Mouse (Mus musculus) forebrain, postnatal 0 days (tissue): ENCODE measurements around the gene Gm42742. TPM values are rescaled to one million over a fixed set of nuclear protein-coding genes. Genes with fewer than 3 reads are reported as not detected.

ENCODE experiments used
- ATAC-seq: fragments of 200-750 bp; cut with Nextera tagmentation; 2 replicates; pipeline ENCODE4 v1.8.0; 2017; ENCODE audit warnings: mild to moderate bottlenecking, moderate library complexity
- DNase-seq: peaks from one replicate; pipeline ENCODE4 v3.0.0-alpha.2; 2015
- H3K27ac ChIP-seq: fragments of 300-500 bp; sonication (generic); 2 replicates; pipeline ENCODE4 v1.5.1; 2014; ENCODE audit warnings: low read depth, mild to moderate bottlenecking, antibody characterized with exemption, low read length, moderate library complexity, mixed read lengths
- H3K27me3 ChIP-seq: fragments of 300-500 bp; sonication (generic); 2 replicates; pipeline ENCODE4 v1.6.1; 2014; ENCODE audit warnings: mild to moderate bottlenecking, low read length, mixed read lengths; ENCODE audit not compliant: insufficient read depth
- H3K36me3 ChIP-seq: fragments of 300-500 bp; sonication (generic); 2 replicates; pipeline ENCODE4 v1.6.1; 2014; ENCODE audit warnings: mild to moderate bottlenecking, moderate library complexity; ENCODE audit not compliant: insufficient read depth
- H3K4me1 ChIP-seq: fragments of 300-500 bp; sonication (generic); 2 replicates; pipeline ENCODE4 v1.6.1; 2014; ENCODE audit warnings: antibody characterized with exemption; ENCODE audit not compliant: insufficient read depth
- H3K4me2 ChIP-seq: fragments of 300-500 bp; sonication (generic); 2 replicates; pipeline ENCODE4 v1.6.1; 2014; ENCODE audit warnings: low read depth, mild to moderate bottlenecking, moderate library complexity
- H3K4me3 ChIP-seq: fragments of 300-500 bp; sonication (generic); 2 replicates; pipeline ENCODE4 v1.5.1; 2014; ENCODE audit warnings: low read depth, low read length, mixed read lengths
- H3K9ac ChIP-seq: fragments of 300-500 bp; sonication (generic); 2 replicates; pipeline ENCODE4 v1.6.1; 2014; ENCODE audit warnings: mild to moderate bottlenecking
- H3K9me3 ChIP-seq: fragments of 300-500 bp; sonication (generic); 2 replicates; pipeline ENCODE4 v1.6.1; 2016; ENCODE audit warnings: low read length
- CTCF ChIP-seq: sonication (generic); IDR thresholded peaks from 2 replicates; pipeline ENCODE4 v1.5.1; 2016; ENCODE audit warnings: antibody characterized with exemption, control low read depth, low read depth
- WGBS: fragments of 180-500 bp; shearing (Covaris S2); extraction: QIAGEN DNeasy Blood & Tissue Kit; methylation state at CpG from one replicate; pipeline ENCODE4 v1.1.7; 2014; 5-methylcytosine and 5-hydroxymethylcytosine counted together
- polyA plus RNA-seq: library from polyadenylated mRNA; unstranded; fragments of >200 nt; fragmentation: Nextera tagmentation; extraction: Ambion mirVana; gene quantifications from 2 replicates; pipeline ENCODE4 v1.2.1, GENCODE M21; 2015
- total RNA-seq: library from RNA; depleted of rRNA; stranded (reverse); fragments of >200 nt; gene quantifications from 2 replicates; pipeline ENCODE4 v1.2.3, GENCODE M21; 2014

Gene Gm42742
- total and polyA plus RNA-seq, 2 experiments from 2014 or later = 36.7 to 49.1 TPM

DNA sequence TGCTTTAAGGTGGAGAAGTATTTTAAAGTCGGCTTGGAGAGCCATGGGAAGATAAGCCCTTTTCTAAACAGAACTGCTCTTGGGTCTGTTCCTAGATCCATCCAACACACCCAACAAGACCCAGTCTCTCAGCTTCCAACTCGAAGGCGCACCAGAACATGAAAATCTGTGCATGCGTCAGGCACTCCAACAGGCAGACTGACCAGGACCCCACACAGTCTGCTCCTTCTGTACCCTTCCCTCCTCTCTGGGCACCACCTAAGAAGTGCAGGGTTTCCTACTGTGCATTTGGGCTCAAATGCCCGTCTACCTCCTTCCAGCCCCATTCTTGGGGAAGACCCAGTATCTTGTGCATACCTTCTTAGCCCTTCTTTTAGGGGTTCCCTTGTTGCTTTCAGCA, 406 bp downstream of the Gm42742 start:
- no peak for TF ChIP-seq CTCF
- no peak for ATAC-seq
- Histone ChIP-seq H3K9ac (peak overlapping the region; percentile 71), H3K4me1 (peaks cover 56% of the 10 kb centered on the region), H3K4me2 (peak overlapping the region; percentile 88), H3K4me3 (peak overlapping the region; percentile 46), H3K9me3 (no peaks in the 10 kb centered on the region), H3K36me3 (peaks cover 17% of the 10 kb centered on the region), H3K27me3 (no peaks in the 10 kb centered on the region), H3K27ac (peak overlapping the region; percentile 86)
- DNase-seq = no peak
- WGBS = 12% methylated on average over 5 of the region's 5 CpGs

DNA sequence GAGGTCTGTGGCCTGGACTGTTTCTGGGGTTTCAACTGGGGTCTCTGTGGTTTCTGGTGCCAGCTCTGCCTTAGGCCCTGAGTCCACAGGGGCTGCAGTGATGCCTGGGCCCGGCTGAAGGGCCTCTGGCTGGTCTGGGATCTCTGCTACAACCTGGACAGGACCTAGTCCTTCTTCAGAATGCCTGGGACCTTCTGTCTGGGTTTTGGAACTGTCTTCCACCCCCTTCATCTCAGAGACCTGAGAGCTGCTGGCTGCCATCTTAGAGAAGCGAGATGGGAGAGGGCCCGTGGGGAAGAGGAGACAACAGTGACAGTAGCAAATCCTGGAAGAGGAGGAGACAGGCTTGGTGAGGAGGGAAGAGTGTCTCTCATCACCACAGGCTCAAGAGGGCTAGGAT, 866 bp downstream of the Gm42742 start:
- H3K4me1 ChIP-seq = peaks cover 56% of the 10 kb centered on the region
- peaks cover 19% of the 10 kb centered on the region for H3K36me3 ChIP-seq
- peak overlapping the region; percentile 86 for H3K27ac ChIP-seq
- WGBS = 40% methylated on average over 3 of the region's 3 CpGs
- DNase-seq (peak; percentile 24), ATAC-seq (no peak)
- H3K9me3 ChIP-seq = no peaks in the 10 kb centered on the region
- no peak for TF ChIP-seq CTCF
- peak overlapping the region; percentile 88 for H3K4me2 ChIP-seq
- H3K4me3 ChIP-seq = peak overlapping the region; percentile 46
- peak overlapping the region; percentile 71 for H3K9ac ChIP-seq
- no peaks in the 10 kb centered on the region for H3K27me3 ChIP-seq

DNA sequence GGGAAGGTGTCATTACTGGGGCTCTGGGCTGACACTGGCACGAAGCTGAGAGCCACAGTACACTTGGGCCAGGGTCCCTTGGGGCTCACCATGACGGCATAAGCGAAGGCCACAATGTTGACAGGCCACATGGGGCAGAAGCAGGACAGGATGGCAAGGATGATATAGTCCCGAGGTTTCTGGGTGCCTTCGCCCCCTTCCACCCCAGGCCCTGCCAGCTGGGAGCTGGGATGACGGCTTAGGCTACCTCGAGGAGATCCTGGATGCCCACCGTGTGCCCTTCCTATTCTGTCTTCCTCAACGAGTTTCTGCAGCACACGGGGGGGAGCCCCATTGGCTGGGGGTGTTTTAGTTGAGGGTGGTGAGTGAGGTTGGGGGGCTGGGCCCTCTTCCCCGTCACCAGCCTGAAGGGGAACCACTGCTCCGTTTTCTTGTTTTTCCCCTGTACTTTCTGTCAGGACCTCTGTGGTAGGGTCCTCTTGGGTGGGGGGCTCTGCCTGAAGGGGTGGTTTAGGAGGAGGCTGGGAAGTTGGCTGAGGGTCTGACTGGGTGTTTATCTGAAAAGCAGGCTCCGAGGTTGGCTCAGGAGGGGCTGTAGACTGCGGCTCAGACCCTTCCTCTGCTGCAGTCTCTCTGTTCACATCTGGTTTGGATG, 1.5 kb downstream of the Gm42742 start:
- Histone ChIP-seq H3K9me3 (no peaks in the 10 kb centered on the region), H3K4me3 (peak overlapping the region; percentile 46), H3K4me1 (peaks cover 53% of the 10 kb centered on the region), H3K27me3 (no peaks in the 10 kb centered on the region), H3K9ac (peak overlapping the region; percentile 71), H3K27ac (peak overlapping the region; percentile 86; the same call in 1 of the 2 replicates), H3K4me2 (peak overlapping the region; percentile 88), H3K36me3 (peaks cover 23% of the 10 kb centered on the region)
- no peak for DNase-seq
- 73% methylated on average over 14 of the region's 14 CpGs for WGBS
- no peak for ATAC-seq
- no peak for TF ChIP-seq CTCF

DNA sequence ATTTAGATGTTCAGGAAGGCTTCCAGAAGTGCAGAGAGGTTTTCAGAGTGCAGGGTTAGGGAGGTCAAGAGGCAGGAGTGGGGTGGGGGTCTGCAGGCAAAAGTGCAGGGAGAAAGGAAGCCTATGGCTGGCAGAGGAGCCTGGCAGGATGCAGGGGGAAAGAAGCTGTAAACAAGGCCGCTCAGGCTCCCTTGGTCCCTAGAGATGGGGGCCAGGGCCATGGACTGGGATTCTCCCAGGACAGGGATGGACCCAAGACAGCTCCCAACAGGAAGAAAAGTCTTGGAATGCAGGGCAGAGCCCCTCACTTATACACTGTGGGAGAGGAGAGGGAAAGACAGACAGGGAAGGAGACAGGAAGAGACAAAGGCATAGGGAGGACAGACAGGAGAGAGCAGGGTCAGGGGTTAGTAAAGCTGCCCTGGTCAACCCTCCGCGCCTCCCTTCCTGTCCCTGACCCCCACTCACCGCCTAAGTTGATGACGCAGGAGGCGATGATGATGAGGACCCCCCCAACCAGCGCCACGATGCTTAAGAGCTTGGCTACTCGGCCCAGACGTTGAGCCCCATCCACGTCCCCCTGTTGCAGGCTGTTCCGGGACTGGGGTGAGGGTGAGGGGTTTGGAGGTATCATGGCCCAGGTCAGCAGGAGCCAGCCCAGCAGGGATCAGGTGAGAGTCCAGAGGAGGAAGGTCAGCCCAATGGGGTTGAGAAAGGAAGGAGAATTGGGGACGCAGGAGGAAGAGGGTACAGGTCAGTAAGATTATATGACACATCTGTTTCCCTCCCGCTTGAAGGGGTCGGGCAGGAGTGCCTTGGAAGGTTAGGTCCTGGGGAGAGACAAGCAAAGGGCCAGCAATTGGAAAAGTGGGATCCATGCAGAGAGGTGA, 2.2 kb downstream of the Gm42742 start:
- no peak for DNase-seq
- Histone ChIP-seq H3K4me1 (peaks cover 45% of the 10 kb centered on the region), H3K27me3 (no peaks in the 10 kb centered on the region), H3K27ac (0 out of 2 replicates have a peak overlapping the region, but pooled peaks have one; percentile 35), H3K9ac (peak overlapping the region; percentile 22; the same call in 1 of the 2 replicates), H3K9me3 (no peaks in the 10 kb centered on the region), H3K4me2 (peak overlapping the region; percentile 88; the same call in 1 of the 2 replicates), H3K36me3 (peaks cover 28% of the 10 kb centered on the region), H3K4me3 (no peak overlapping the region)
- ATAC-seq = no peak
- TF ChIP-seq CTCF = no peak
- 84% methylated on average over 15 of the region's 15 CpGs for WGBS

DNA sequence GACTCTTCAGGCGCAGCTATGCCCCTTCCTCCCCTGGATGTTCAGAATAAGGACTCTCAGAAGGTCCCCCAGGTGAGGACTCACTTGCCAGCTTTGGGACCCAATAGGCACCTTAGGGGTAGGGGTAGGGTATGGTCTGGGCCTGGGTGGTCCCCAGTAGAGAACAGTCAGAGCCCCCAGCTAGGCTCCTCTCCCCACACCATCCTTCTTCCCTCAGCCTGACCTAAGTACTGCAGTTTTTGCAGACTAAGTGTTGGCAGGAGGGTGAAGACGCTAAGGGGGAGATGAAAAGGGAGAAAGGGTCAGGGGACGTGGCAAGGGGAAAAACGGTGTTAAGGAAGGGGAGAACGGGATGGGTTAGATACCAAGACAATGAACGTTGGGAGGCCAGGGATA, 2.9 kb downstream of the Gm42742 start:
- WGBS = 52% methylated on average over 6 of the region's 6 CpGs
- Histone ChIP-seq H3K4me3 (no peak overlapping the region), H3K4me1 (peaks cover 41% of the 10 kb centered on the region), H3K9me3 (no peaks in the 10 kb centered on the region), H3K4me2 (no peak overlapping the region), H3K9ac (0 out of 2 replicates have a peak overlapping the region, but pooled peaks have one; percentile 14), H3K27ac (0 out of 2 replicates have a peak overlapping the region, but pooled peaks have one; percentile 35), H3K36me3 (peaks cover 28% of the 10 kb centered on the region), H3K27me3 (no peaks in the 10 kb centered on the region)
- ATAC-seq (no peak), DNase-seq (no peak)
- TF ChIP-seq CTCF = no peak

DNA sequence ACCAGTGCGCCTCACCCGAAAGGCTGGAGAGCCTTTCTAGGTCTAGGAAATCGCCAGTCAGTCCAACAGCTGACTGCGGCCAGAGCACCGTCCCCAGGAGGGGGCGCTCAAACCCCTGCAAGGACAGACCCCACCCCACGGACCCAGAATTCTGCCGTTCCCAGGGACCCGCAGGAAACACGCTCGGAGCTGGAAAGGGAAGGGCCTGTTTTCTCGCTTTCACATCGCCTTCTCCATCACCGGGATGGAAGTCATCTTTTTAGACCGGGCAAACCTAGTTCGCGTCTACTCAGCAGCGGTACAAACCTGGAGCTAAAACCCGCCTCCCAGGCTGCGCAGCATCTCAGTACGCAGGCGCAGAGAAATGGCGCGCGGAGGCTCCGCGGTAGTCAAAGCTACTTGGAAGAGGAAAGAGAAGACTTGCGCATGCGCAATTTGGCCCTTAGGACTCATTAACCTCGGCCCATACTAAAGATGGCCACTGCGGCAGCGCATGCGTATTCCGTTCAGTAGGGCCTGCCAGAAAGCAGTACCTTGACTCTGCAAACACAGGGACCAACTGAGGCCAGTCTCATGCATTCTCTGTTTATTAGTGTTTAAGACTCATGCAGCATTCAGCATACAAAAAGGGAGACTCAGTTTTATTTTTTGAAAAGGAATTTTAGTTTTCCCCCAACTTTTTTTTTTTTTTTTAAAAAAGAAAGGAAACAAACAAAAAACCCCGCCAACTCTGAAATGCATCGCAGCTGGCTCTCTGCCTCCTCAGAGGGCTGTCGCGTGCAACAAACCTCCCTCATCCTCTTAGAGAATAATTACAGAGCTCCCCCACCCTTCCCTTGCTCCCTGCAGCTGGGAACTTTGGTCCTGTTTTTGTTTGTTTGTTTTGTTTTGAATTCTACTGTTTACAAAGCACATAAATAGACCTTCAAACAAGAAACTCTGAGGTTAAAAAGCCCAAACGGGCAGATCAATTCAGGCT, 3.6 kb downstream of the Gm42742 start, which contains the start of gene Pagr1a:
Gene Pagr1a (minus strand): TSS at position 382 of the 979 bp plus-strand sequence.
- ATAC-seq (peak; percentile 86), DNase-seq (peak; percentile 100)
- Histone ChIP-seq H3K4me1 (peaks cover 41% of the 10 kb centered on the region), H3K36me3 (peaks cover 24% of the 10 kb centered on the region), H3K27ac (peak within 1 kb of the TSS; percentile 87), H3K9me3 (no peaks in the 10 kb centered on the region), H3K4me2 (peak within 1 kb of the TSS; percentile 94), H3K9ac (peak within 1 kb of the TSS; percentile 80), H3K27me3 (no peaks in the 10 kb centered on the region), H3K4me3 (peak within 1 kb of the TSS; percentile 46)
- peak; percentile 89 for TF ChIP-seq CTCF
- WGBS = 2% methylated on average over 39 of the region's 39 CpGs
